Mouse (Mus musculus): ENCODE data around the gene Gm44579. TPM values are rescaled to one million over a fixed set of nuclear protein-coding genes. Genes with fewer than 3 reads are reported as not detected.

The Gm44579 gene
- polyA plus RNA-seq, 1 experiment: not detected

DNA sequence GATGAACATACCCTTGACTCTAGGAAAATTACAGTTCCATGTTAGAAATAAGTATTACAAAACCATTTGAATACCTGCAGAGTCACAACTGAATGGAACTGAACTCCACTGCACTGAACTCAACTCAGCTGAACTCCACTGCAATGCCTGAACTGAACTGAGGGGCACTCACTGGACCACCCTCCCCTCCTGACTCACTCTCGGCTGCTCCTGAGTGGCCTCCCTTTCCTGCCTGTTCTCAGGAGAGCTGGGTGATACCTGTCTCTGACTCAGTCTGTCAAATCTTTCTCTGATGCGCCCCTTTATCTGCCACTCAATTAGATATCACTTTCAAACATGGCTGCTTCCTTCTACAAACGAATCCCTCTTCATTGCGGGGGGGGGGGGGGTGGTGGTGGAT is 66.6 kb downstream of the Gm44579 start:
- Histone ChIP-seq H3K36me3 (ENCODE audit: control insufficient read depth, insufficient read depth, low read length) (no peaks in the 10 kb centered on the region), H3K27ac (ENCODE audit: control insufficient read depth, insufficient read depth, low read length) (no peak overlapping the region), H3K27me3 (ENCODE audit: control insufficient read depth, insufficient read depth, low read length) (no peaks in the 10 kb centered on the region), H3K4me3 (ENCODE audit: control insufficient read depth, insufficient read depth, low read length) (no peak overlapping the region), H3K4me1 (replicated peaks; ENCODE audit: control insufficient read depth, insufficient read depth, low read length) (no peaks in the 10 kb centered on the region)
- 71% methylated on average over 4 of the region's 4 CpGs for WGBS
- no peak for TF ChIP-seq POLR2A (IDR thresholded peaks at IDR 0.05; ENCODE audit: control insufficient read depth, extremely low read depth, insufficient read depth, low read length, poor library complexity)
- no peak for TF ChIP-seq CTCF (IDR thresholded peaks at IDR 0.05; ENCODE audit: borderline replicate concordance, control insufficient read depth, extremely low read depth, insufficient read depth, low read length, poor library complexity)
- DNase-seq: no peak

DNA sequence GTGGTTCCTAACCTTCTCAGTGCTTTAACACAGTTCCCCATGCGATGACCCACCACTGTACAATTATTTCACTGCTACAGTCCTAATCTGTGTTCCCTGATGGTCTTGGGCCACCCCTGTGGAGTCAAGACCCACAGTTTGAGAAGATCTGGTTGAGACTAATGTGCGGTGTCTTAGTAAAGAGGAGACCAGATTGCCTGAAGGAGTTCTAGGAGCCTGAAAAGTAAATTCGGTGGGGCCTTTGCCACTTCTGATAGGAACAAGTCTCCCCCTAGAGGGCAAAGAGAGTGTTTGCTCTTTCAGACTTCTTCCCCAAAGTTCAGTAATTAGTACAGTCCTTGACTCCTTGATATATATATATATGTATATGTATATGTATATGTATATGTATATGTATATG is 67.2 kb downstream of the Gm44579 start:
- Histone ChIP-seq H3K27me3 (ENCODE audit: control insufficient read depth, insufficient read depth, low read length) (no peaks in the 10 kb centered on the region), H3K4me1 (replicated peaks; ENCODE audit: control insufficient read depth, insufficient read depth, low read length) (no peaks in the 10 kb centered on the region), H3K36me3 (ENCODE audit: control insufficient read depth, insufficient read depth, low read length) (no peaks in the 10 kb centered on the region), H3K27ac (ENCODE audit: control insufficient read depth, insufficient read depth, low read length) (no peak overlapping the region), H3K4me3 (ENCODE audit: control insufficient read depth, insufficient read depth, low read length) (no peak overlapping the region)
- TF ChIP-seq POLR2A (IDR thresholded peaks at IDR 0.05; ENCODE audit: control insufficient read depth, extremely low read depth, insufficient read depth, low read length, poor library complexity): no peak
- no peak for TF ChIP-seq CTCF (IDR thresholded peaks at IDR 0.05; ENCODE audit: borderline replicate concordance, control insufficient read depth, extremely low read depth, insufficient read depth, low read length, poor library complexity)
- WGBS: 37% methylated on average over 3 of the region's 3 CpGs
- peak; percentile 11 for DNase-seq

DNA sequence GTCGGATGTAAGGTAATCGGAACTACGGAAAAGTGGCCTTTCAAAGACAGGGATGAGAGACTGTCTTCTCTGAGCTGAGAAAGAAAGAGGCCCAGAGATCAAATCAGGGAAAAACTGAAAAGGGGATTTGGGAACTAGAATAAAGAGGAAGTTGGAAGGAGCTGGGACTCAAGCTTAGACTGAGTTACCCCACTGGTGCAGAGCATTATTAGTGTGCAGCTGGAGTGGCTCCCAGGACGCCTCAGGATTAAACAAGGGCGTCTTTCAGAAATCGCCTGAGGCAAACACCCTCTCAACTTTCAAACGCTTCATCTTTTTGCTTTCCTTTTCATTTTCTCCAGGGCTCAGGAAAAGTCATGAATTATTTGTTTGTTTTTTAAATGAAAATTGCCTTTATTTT is 67.9 kb downstream of the Gm44579 start:
- Histone ChIP-seq H3K27ac (ENCODE audit: control insufficient read depth, insufficient read depth, low read length) (no peak overlapping the region), H3K4me1 (replicated peaks; ENCODE audit: control insufficient read depth, insufficient read depth, low read length) (no peaks in the 10 kb centered on the region), H3K4me3 (ENCODE audit: control insufficient read depth, insufficient read depth, low read length) (no peak overlapping the region), H3K36me3 (ENCODE audit: control insufficient read depth, insufficient read depth, low read length) (no peaks in the 10 kb centered on the region), H3K27me3 (ENCODE audit: control insufficient read depth, insufficient read depth, low read length) (no peaks in the 10 kb centered on the region)
- no peak for DNase-seq
- 87% methylated on average over 7 of the region's 7 CpGs for WGBS
- TF ChIP-seq POLR2A (IDR thresholded peaks at IDR 0.05; ENCODE audit: control insufficient read depth, extremely low read depth, insufficient read depth, low read length, poor library complexity) (no peak), CTCF (IDR thresholded peaks at IDR 0.05; ENCODE audit: borderline replicate concordance, control insufficient read depth, extremely low read depth, insufficient read depth, low read length, poor library complexity) (no peak)

DNA sequence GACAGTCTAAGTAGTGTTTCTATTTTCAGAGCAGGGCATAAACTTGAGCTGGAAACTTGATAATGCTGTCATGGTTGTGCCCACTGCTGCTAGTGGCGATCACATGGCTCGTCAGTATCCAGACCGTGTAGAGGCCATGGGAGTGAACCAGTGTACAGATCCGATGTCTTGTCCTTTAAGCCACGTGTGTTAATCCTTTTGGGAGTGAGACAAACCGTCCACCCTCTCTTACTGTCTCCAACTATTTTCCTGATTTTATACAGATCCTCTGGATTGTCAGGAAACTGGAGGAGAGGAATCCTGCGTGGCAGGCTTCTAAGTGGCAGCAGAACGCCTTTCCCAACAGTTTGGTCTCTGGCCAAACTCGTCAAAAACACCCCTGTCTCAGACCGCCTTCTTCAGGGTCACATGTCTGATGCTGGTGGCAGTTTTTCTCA is 71.6 kb downstream of the Gm44579 start:
- Histone ChIP-seq H3K36me3 (ENCODE audit: control insufficient read depth, insufficient read depth, low read length) (no peaks in the 10 kb centered on the region), H3K4me3 (ENCODE audit: control insufficient read depth, insufficient read depth, low read length) (no peak overlapping the region), H3K4me1 (replicated peaks; ENCODE audit: control insufficient read depth, insufficient read depth, low read length) (peaks cover 10% of the 10 kb centered on the region), H3K27me3 (ENCODE audit: control insufficient read depth, insufficient read depth, low read length) (no peaks in the 10 kb centered on the region), H3K27ac (ENCODE audit: control insufficient read depth, insufficient read depth, low read length) (no peak overlapping the region)
- WGBS: 78% methylated on average over 10 of the region's 10 CpGs
- no peak for DNase-seq
- TF ChIP-seq CTCF (IDR thresholded peaks at IDR 0.05; ENCODE audit: borderline replicate concordance, control insufficient read depth, extremely low read depth, insufficient read depth, low read length, poor library complexity) (no peak), POLR2A (IDR thresholded peaks at IDR 0.05; ENCODE audit: control insufficient read depth, extremely low read depth, insufficient read depth, low read length, poor library complexity) (no peak)

DNA sequence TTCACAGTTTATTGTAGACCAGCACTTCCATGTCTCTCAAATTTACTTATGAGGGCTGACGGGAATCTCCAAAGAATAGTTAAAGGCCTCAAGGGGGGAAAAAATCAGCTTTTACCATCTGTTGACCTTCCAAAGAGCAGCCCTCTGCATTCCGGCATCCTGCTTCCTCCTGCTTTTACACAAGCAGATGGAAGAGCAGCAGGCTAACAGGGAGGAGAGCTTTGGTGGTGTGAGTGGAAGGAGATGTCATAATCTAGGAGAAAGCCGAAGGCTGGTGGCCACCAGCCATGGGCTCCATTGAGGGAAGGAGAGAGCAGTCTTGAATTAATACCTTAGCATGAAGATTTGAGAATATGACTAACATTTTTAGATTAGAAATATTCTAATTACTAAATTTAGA is 72.4 kb downstream of the Gm44579 start:
- DNase-seq: no peak
- H3K27me3 ChIP-seq (ENCODE audit: control insufficient read depth, insufficient read depth, low read length): no peaks in the 10 kb centered on the region
- no peak overlapping the region for H3K27ac ChIP-seq (ENCODE audit: control insufficient read depth, insufficient read depth, low read length)
- H3K36me3 ChIP-seq (ENCODE audit: control insufficient read depth, insufficient read depth, low read length): no peaks in the 10 kb centered on the region
- 99% methylated on average over 3 of the region's 3 CpGs for WGBS
- TF ChIP-seq POLR2A (IDR thresholded peaks at IDR 0.05; ENCODE audit: control insufficient read depth, extremely low read depth, insufficient read depth, low read length, poor library complexity) (no peak), CTCF (IDR thresholded peaks at IDR 0.05; ENCODE audit: borderline replicate concordance, control insufficient read depth, extremely low read depth, insufficient read depth, low read length, poor library complexity) (no peak)
- peaks cover 10% of the 10 kb centered on the region for H3K4me1 ChIP-seq (replicated peaks; ENCODE audit: control insufficient read depth, insufficient read depth, low read length)
- H3K4me3 ChIP-seq (ENCODE audit: control insufficient read depth, insufficient read depth, low read length): no peak overlapping the region

DNA sequence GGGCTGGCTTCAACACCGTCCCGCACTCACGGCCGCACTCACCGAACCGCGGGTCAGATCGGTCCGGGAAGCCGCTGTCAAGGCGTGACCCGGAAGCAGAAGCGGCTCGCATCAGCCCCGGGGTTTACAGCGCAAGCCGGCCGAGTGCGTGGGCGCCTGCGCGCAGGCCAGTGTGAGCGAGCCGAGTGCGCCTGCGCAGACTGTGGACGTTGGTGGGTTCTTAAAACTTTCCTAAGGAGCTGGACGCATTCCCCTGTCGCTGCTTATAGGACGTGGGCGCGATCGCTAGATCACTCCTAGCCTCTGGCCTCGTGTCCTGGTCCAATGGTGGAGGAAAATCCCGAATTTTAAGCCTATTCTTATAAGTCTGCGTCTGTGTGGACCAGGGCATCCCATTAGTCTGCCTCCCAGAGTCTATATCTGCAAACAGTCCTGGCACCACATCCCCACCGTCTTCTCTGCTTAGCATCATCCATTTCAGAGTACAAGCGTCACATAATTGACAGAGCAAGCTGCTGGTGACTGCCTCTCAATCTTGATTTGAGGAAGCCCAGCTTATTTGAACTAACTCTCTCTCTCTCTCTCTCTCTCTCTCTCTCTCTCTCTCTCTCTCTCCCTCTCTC is 75.1 kb downstream of the Gm44579 start:
- DNase-seq: peak; percentile 88
- Histone ChIP-seq H3K27ac (ENCODE audit: control insufficient read depth, insufficient read depth, low read length) (no peak overlapping the region), H3K4me1 (replicated peaks; ENCODE audit: control insufficient read depth, insufficient read depth, low read length) (peaks cover 10% of the 10 kb centered on the region), H3K27me3 (ENCODE audit: control insufficient read depth, insufficient read depth, low read length) (no peaks in the 10 kb centered on the region), H3K36me3 (ENCODE audit: control insufficient read depth, insufficient read depth, low read length) (peaks cover 12% of the 10 kb centered on the region; the same call in 1 of the 2 replicates), H3K4me3 (ENCODE audit: control insufficient read depth, insufficient read depth, low read length) (peak overlapping the region; percentile 95)
- 0 out of 2 replicates have a peak, but pooled peaks have one; percentile 35 for TF ChIP-seq CTCF (IDR thresholded peaks at IDR 0.05; ENCODE audit: borderline replicate concordance, control insufficient read depth, extremely low read depth, insufficient read depth, low read length, poor library complexity)
- peak; percentile 58; the same call in 1 of the 2 replicates for TF ChIP-seq POLR2A (IDR thresholded peaks at IDR 0.05; ENCODE audit: control insufficient read depth, extremely low read depth, insufficient read depth, low read length, poor library complexity)
- 2% methylated on average over 38 of the region's 38 CpGs for WGBS

Data from thymus, adult 2 months (tissue).